Mouse (Mus musculus) lung, postnatal 0 days (tissue): ENCODE measurements around the gene 1110032F04Rik. TPM values are rescaled to one million over a fixed set of nuclear protein-coding genes. Genes with fewer than 3 reads are reported as not detected.

Experiments
- ATAC-seq: fragments of 200-750 bp; cut with Nextera tagmentation; 2 replicates; pipeline ENCODE4 v1.8.0; 2017; ENCODE audit warnings: moderate library complexity
- DNase-seq: peaks from one replicate; pipeline ENCODE4 v3.0.0-alpha.2; 2016; ENCODE audit warnings: low spot score
- H3K27ac ChIP-seq: fragments of 300-500 bp; sonication (generic); 2 replicates; pipeline ENCODE4 v1.5.1; 2014; ENCODE audit warnings: antibody characterized with exemption, mild to moderate bottlenecking, low read length, mixed read lengths
- H3K27me3 ChIP-seq: fragments of 300-500 bp; sonication (generic); replicated peaks from 2 replicates; pipeline ENCODE4 v1.6.1; 2014; ENCODE audit warnings: low read length, mixed read lengths; ENCODE audit not compliant: insufficient read depth
- H3K36me3 ChIP-seq: fragments of 300-500 bp; sonication (generic); 2 replicates; pipeline ENCODE4 v1.6.1; 2014; ENCODE audit warnings: low read length, mixed read lengths; ENCODE audit not compliant: insufficient read depth
- H3K4me1 ChIP-seq: fragments of 300-500 bp; sonication (generic); 2 replicates; pipeline ENCODE4 v1.6.1; 2014; ENCODE audit warnings: antibody characterized with exemption, low read depth, low read length, mixed read lengths; ENCODE audit not compliant: insufficient read depth
- H3K4me2 ChIP-seq: fragments of 300-500 bp; sonication (generic); replicated peaks from 2 replicates; pipeline ENCODE4 v1.6.1; 2014; ENCODE audit warnings: low read depth, mild to moderate bottlenecking, low read length, moderate library complexity, mixed read lengths
- H3K4me3 ChIP-seq: fragments of 300-500 bp; sonication (generic); 2 replicates; pipeline ENCODE4 v1.5.1; 2014; ENCODE audit warnings: low read depth, low read length
- H3K9ac ChIP-seq: fragments of 300-500 bp; sonication (generic); replicated peaks from 2 replicates; pipeline ENCODE4 v1.6.1; 2014; ENCODE audit warnings: low read depth, mild to moderate bottlenecking
- H3K9me3 ChIP-seq: fragments of 300-500 bp; sonication (generic); 2 replicates; pipeline ENCODE4 v1.6.1; 2016; ENCODE audit warnings: low read length, mixed read lengths
- CTCF ChIP-seq: IDR thresholded peaks from 2 replicates; pipeline ENCODE4 v1.5.1; 2016; ENCODE audit warnings: antibody characterized with exemption, mild to moderate bottlenecking
- EP300 ChIP-seq: IDR thresholded peaks from 2 replicates; pipeline ENCODE4 v1.6.1; 2016; ENCODE audit warnings: antibody characterized with exemption, mild to moderate bottlenecking, control low read depth
- WGBS: fragments of 180-500 bp; shearing (Covaris S2); extraction: QIAGEN DNeasy Blood & Tissue Kit; methylation state at CpG from one replicate; pipeline ENCODE4 v1.1.7; 2014; 5-methylcytosine and 5-hydroxymethylcytosine counted together
- polyA plus RNA-seq: library from polyadenylated mRNA; unstranded; fragments of >200 nt; fragmentation: Nextera tagmentation; extraction: Ambion mirVana; gene quantifications from 2 replicates; pipeline ENCODE4 v1.2.1, GENCODE M21; 2015

The 1110032F04Rik gene
- polyA plus RNA-seq, 1 experiment from 2014 or later = 0.41 TPM

DNA sequence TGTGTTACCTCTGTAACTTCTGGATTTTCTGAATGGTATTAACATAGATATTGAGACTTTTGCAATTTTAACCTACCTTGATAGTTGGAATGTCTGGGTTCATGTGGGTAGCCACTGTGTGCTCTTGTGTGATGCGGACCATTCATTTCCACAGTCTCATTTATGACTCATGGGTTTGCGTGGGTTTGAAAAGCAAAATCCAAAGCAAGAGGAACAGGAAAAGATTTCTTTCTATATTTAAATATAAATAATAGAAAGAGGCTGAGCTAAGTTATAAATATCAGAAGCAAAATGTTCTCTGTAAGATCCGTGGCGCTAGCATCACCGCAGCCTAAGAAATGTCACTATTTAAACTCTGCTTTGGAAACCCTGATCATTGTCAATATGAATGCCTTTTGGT is 41.7 kb upstream of the 1110032F04Rik start:
- no peaks in the 10 kb centered on the region for H3K36me3 ChIP-seq
- H3K27me3 ChIP-seq = no peaks in the 10 kb centered on the region
- ATAC-seq (no peak), DNase-seq (no peak)
- TF ChIP-seq EP300 = no peak
- TF ChIP-seq CTCF = no peak
- H3K4me3 ChIP-seq = no peak overlapping the region
- H3K9me3 ChIP-seq = no peaks in the 10 kb centered on the region
- H3K9ac ChIP-seq = no peak overlapping the region
- WGBS = 93% methylated on average over 5 of the region's 5 CpGs
- H3K4me1 ChIP-seq = no peaks in the 10 kb centered on the region
- H3K4me2 ChIP-seq = no peak overlapping the region
- no peak overlapping the region for H3K27ac ChIP-seq

DNA sequence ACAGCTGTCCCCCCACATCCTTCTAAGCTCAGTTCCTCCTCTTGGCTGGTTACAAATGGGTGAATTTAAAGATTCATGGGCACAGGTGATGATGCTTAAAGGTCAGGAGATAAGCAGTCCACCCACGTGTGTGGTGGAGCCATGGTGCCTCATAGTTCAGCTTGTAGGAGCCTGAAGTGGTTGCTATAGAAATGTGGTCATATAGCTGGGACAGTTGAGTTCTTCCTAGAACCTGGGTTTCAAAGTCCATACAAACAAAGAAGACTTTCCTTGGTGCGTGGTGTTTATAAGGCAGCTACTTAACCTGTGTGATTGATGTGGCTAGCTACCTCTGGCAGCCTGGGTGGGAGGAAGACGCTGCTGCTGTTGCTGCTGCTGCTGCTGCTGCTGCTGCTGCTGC is 39.4 kb upstream of the 1110032F04Rik start:
- Histone ChIP-seq H3K4me1 (no peaks in the 10 kb centered on the region), H3K36me3 (no peaks in the 10 kb centered on the region), H3K27me3 (no peaks in the 10 kb centered on the region), H3K9me3 (no peaks in the 10 kb centered on the region), H3K27ac (no peak overlapping the region), H3K4me3 (no peak overlapping the region), H3K9ac (no peak overlapping the region), H3K4me2 (no peak overlapping the region)
- DNase-seq (no peak), ATAC-seq (no peak)
- TF ChIP-seq EP300 (no peak), CTCF (no peak)
- WGBS = 63% methylated on average over 3 of the region's 3 CpGs

DNA sequence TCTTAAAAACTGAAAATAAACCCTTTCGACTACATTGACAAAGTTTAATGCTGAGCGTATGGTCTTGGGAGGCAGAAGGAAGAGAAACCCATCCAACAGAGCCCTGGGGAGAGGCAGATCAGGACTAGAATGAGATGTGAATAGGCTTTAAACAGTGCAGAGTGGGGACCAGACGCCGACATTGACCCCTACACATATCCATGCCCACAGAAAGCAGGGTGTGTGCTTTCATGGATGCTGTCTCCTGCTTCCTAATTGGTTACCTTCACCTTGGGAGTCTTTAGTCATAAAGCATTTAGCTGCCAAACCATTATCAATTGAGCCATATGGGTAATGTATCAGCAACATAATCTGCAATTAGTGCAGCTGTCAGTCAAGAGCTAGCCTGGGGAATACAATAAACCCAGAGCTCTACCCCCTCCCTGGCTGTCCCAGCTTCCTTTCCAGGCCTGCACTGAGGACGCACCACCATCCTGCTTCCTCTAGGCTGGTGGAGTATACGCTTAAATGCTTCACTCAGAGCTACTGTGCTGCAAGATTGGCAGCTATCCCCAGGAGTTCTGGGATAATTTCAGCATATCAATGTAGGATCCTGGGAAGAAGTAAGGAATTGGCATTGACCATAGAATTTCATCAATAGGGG is 32.4 kb upstream of the 1110032F04Rik start:
- Histone ChIP-seq H3K27me3 (no peaks in the 10 kb centered on the region), H3K4me3 (no peak overlapping the region), H3K9me3 (no peaks in the 10 kb centered on the region), H3K27ac (no peak overlapping the region), H3K4me1 (no peaks in the 10 kb centered on the region), H3K36me3 (no peaks in the 10 kb centered on the region), H3K4me2 (no peak overlapping the region), H3K9ac (no peak overlapping the region)
- no peak for ATAC-seq
- no peak for TF ChIP-seq EP300
- no peak for TF ChIP-seq CTCF
- WGBS = 83% methylated on average over 6 of the region's 6 CpGs
- no peak for DNase-seq

GRCm38 (mm10) chr3:68840206-68840605 is 29.2 kb upstream of the 1110032F04Rik start:
- ATAC-seq (no peak), DNase-seq (no peak)
- Histone ChIP-seq H3K4me1 (no peaks in the 10 kb centered on the region), H3K9ac (no peak overlapping the region), H3K4me2 (no peak overlapping the region), H3K9me3 (no peaks in the 10 kb centered on the region), H3K27me3 (no peaks in the 10 kb centered on the region), H3K36me3 (no peaks in the 10 kb centered on the region), H3K27ac (no peak overlapping the region), H3K4me3 (no peak overlapping the region)
- WGBS = 51% methylated on average over 4 of the region's 4 CpGs
- TF ChIP-seq EP300 (no peak), CTCF (no peak)

DNA sequence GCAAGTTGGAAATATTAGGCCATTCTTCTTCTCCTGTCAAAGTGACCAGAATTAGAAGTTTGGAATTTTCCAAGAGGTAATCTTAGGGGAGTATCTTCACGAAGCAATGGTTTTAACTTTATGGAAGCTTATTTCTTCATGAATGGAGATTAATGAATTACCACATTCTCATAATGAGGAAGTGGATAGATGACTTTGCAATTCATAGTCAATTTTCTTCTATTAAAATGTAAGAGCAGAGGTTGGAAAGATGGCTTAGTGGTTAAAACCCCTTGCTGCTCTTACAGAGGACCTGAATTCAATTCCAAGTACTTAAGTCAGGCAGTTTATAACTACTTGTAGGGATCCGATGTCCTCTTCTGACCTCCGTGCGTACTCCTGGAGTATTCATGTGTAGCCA is 25.4 kb upstream of the 1110032F04Rik start:
- no peak for ATAC-seq
- DNase-seq = no peak
- no peak overlapping the region for H3K27ac ChIP-seq
- H3K9ac ChIP-seq = no peak overlapping the region
- H3K4me2 ChIP-seq = no peak overlapping the region
- 95% methylated on average over 4 of the region's 4 CpGs for WGBS
- no peak for TF ChIP-seq EP300
- TF ChIP-seq CTCF = no peak
- H3K27me3 ChIP-seq = no peaks in the 10 kb centered on the region
- no peaks in the 10 kb centered on the region for H3K4me1 ChIP-seq
- no peaks in the 10 kb centered on the region for H3K9me3 ChIP-seq
- H3K36me3 ChIP-seq = no peaks in the 10 kb centered on the region
- no peak overlapping the region for H3K4me3 ChIP-seq

DNA sequence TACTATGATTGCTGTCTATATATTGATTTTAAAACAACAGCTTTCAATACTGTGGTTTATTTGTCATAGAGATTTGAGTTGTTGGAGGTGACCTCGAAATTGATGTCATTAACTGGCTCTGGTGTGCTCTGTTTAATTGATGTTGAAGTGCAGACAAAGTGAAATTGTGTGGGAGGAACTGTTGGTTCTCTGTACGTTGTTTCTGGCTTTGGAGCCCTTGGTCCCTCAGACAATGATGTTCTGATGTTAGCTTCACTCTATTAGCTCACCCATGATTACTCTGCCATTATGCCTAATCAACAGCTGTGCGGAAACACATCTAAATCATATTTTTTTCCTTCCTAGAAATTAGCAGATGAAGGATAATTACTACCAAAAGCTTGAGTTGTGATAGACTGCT is 21.1 kb upstream of the 1110032F04Rik start:
- H3K4me3 ChIP-seq = no peak overlapping the region
- H3K36me3 ChIP-seq = no peaks in the 10 kb centered on the region
- no peak overlapping the region for H3K9ac ChIP-seq
- H3K27ac ChIP-seq = no peak overlapping the region
- H3K9me3 ChIP-seq = no peaks in the 10 kb centered on the region
- H3K4me1 ChIP-seq = no peaks in the 10 kb centered on the region
- 48% methylated on average over 3 of the region's 3 CpGs for WGBS
- H3K4me2 ChIP-seq = no peak overlapping the region
- DNase-seq = no peak
- no peak for TF ChIP-seq CTCF
- TF ChIP-seq EP300 = no peak
- ATAC-seq = no peak
- H3K27me3 ChIP-seq = no peaks in the 10 kb centered on the region

DNA sequence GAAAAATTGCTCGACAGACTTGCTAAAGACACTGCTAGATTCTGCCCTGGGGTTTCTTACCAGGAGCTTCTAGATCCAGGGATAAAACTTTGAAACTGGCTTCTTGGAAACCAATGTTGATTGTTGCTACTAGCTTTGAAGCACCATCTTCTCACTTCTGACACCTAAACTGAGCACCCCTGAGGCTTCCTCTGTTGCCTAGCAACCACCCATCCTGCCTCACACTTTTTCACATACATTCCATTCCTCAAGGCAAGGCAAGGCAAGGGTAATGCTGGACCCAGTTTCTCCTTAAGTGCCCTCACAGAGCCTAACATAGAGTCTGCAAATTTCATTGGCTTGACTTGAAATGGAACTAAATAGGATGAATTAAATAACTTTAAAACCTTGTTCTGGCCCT is 17.0 kb upstream of the 1110032F04Rik start:
- TF ChIP-seq EP300 = no peak
- no peak for TF ChIP-seq CTCF
- Histone ChIP-seq H3K36me3 (no peaks in the 10 kb centered on the region), H3K27ac (no peak overlapping the region), H3K9me3 (no peaks in the 10 kb centered on the region), H3K27me3 (no peaks in the 10 kb centered on the region), H3K4me2 (no peak overlapping the region), H3K4me3 (no peak overlapping the region), H3K4me1 (no peaks in the 10 kb centered on the region), H3K9ac (no peak overlapping the region)
- ATAC-seq = no peak
- WGBS = 78% methylated on average over 1 of the region's 1 CpGs
- no peak for DNase-seq
